Mouse (Mus musculus) thymus, postnatal 25 days (tissue): ENCODE measurements at regions not wholly inside any gene's neighbourhood (a gene's known extent, or its start where the extent isn't known, plus 50 kb on each side); places are given as distances from the start of the nearest gene placed in this dataset.
A peak's percentile ranks its signal among the peaks of the same experiment; 100 is the strongest.

ENCODE experiments used
- DNase-seq: peaks from one replicate; pipeline ENCODE4 v3.0.0; 2022

- DNase-seq: no peak
Measured at GRCm38 (mm10) chr5:111897568-111897967, 163.8 kb downstream of the Gm26897 start.

DNA sequence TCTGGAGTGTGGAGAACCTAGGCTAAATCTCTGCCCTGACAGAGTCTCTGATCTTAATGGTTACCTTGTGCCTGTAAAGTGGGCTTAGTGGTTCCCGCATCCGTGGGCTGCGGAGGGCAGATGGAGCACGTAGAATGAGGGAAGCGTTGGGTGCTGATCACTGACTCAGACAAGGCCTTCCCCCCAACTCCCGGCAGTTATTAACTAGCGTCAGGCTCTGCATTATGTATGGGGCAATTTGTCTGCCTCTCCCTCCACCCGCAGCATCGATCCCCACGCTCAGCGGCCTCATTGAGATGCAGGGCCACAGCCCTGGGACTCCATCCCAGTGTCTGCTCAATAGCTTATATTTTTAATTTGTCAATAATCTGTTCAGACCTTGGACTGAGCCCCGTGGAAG is 164.8 kb downstream of the Gm26897 start:
- DNase-seq: no peak

GRCm38 (mm10) chr5:111901197-111901596 is 167.5 kb downstream of the Gm26897 start:
- DNase-seq: no peak

DNA sequence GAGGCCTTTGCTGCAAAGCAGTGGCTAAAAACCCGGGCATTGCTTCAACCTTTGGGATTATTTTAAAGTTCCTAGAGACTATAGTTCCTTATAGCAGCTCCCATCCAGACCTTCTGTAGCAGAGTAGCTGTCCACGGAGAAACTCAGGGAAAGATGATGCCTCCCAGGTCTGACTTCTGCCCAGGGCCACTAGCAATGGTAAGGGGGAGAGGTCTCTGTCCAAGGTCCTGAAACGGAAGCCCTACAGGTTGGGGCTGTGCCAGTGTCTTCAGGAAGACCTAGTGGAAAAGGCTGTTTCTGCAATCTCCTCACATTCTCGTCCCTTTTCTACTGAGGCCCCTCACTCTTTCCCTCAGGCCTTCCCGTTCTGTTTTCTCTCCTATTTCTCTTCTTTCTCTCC is 168.0 kb downstream of the Gm26897 start:
- DNase-seq: peak; percentile 54

- no peak for DNase-seq
Measured at GRCm38 (mm10) chr5:111908085-111908484, 174.4 kb downstream of the Gm26897 start.

GRCm38 (mm10) chr5:111910514-111910913 is 176.8 kb downstream of the Gm26897 start:
- no peak for DNase-seq

DNA sequence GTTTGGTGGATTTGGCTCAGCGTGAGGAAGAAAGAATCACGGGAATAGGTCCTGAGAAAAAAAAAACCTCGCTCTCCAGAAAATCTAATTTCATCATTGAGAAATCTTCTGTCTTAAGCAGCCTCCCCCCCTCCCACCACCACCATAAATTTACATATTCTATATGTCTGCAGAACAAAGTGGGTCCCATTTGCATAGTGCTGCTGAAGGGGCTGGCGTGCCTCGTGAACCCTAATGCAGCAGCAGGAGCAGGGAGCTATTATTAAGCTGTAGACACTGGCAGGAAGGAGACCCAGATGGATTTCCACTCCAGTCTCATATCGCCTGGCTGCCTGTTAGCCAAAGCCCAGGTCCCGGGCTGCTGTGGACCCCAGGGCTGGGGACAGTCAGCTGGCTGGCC is 179.6 kb downstream of the Gm26897 start:
- DNase-seq: no peak

GRCm38 (mm10) chr5:111914296-111914695 is 180.6 kb downstream of the Gm26897 start:
- DNase-seq: no peak

- no peak for DNase-seq
Measured at GRCm38 (mm10) chr5:111917643-111918252, 184.0 kb downstream of the Gm26897 start.

DNA sequence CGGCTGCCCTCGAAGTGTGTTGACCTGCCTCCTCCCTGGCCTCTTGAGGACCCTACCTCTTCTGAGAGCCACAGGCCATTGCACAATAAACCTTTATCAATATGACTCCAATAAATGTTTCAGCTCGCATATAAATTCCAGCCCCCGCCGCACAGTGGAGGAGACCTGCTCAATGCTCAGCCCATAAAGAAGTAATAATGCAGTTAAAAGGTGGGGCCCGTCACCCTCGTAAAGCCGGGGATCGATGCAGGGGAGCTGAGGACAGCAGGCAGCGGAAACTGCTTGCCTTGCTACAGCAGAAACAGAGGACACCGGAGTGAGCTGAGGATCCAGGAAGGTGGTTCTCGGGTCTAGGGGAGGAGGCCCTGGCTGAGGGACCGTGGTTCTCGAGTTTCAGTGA is 185.2 kb downstream of the Gm26897 start:
- no peak for DNase-seq

DNA sequence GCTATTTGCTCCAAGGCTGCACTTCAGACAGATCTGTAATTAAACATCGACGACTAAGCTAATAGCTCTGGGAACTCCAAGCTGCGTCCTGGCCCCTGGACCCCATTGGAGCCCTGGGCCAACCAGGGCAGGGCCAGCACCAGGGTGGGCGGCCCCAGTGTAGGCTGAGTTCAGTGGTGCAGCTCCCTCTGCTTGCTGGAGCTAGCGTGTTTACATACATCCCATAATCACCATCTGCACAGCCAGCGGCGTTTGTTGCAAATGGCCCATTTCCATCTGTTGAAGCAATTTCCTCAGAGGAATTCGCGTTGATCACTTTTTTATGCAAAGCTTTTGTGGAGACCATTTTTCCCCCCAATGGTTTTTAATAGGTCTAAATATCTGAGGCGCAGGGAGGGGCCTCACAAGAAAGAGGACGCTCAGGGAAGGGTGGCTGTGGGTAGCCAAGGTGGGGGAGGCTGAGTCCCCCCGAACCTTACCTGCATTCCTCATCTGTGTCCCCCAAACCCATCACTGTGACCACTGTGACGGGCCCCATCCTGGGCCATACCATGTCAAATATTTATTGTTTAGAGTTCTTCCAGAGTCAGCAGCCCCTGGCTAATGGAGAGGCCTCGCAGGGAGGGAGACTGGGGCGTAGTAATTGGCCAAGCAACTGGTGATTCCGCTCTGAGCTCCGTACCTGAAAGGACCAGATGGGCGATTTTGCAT is 189.4 kb downstream of the Gm26897 start:
- no peak for DNase-seq

GRCm38 (mm10) chr5:111925757-111926156 is 192.0 kb downstream of the Gm26897 start:
- no peak for DNase-seq

DNA sequence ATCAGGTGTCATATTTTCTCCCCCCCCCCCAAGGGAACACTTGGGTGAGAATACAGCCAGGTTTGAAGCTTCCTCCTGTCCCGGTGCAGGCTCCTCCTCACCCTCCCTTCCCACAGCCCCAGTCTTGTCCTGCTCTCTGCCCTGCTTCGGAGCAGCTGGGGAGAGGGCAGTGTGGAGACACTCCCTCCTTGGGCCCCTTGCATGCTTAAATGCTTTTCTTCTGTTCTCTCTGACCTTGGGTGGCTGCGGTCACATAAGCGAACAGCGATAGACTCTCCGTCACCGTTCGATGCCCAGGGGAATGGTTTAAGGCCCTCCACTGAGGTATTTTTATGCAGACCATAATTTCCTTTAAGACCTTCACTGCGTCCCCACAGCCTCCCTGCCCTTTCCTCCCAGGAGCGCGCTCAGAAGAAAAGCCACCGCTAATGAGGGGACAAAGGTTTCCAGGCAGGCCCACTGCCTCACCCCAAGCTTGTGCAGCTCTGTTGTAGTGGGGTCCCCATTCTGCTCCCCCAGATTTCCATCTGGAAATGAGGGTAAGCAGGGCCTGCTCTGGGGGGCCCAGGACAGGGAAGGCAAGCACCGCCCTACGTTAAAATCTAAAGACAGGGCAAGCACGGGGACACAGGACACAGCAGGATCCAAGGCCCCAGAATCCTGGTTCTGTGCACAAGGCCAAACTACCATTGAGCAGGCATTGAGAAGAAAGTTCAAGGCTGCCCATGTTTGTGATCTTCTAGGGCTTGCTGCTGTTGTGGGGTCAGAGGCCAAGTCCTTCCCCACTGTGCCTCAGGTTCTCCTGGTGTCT is 195.7 kb downstream of the Gm26897 start:
- DNase-seq: no peak

GRCm38 (mm10) chr5:111929991-111930339 is 196.2 kb downstream of the Gm26897 start:
- DNase-seq: no peak

GRCm38 (mm10) chr5:111931733-111932132 is 198.0 kb downstream of the Gm26897 start:
- DNase-seq: peak; percentile 25

- no peak for DNase-seq
Measured at GRCm38 (mm10) chr5:111935381-111936134, 201.8 kb downstream of the Gm26897 start.

- no peak for DNase-seq
Measured at GRCm38 (mm10) chr5:111941831-111942230, 208.1 kb downstream of the Gm26897 start.

GRCm38 (mm10) chr5:111942792-111943191 is 209.1 kb downstream of the Gm26897 start:
- no peak for DNase-seq

- no peak for DNase-seq
Measured at GRCm38 (mm10) chr5:111943337-111944162, 209.8 kb downstream of the Gm26897 start.

DNA sequence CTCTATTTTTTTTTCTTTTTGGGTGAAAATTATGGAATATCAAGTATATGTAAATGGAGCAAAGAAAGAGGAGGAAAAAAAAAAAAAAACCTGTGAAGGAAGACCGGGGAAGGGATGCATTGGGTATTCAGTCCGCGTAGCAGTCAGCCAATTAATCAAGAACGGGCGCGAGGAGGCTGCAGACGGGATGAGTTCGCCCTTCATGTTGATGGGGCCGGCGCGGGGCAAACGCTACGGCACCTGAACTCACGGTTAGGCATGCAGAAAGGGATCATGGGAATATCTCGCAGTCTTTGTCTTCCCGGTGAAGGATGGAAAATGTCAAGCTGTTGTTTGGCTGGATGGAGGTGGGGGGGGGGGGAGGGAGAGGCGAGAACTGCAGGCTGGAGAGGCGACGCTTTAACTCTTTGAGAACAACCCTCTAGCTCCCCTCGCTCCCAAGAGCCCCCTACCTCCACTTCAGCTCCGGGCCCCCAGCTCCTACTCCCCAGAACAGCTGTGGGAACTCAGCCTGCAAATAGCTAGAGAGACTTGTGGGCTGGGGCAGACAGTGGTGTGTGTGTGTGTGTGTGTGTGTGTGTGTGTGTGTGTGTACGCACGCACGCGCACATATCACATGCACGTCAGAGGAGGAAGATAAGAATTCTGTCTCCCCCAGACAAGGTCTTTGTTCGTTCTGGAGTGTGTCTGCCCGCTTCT is 210.7 kb downstream of the Gm26897 start:
- DNase-seq: no peak

GRCm38 (mm10) chr5:111944972-111945285 is 211.2 kb downstream of the Gm26897 start:
- no peak for DNase-seq

DNA sequence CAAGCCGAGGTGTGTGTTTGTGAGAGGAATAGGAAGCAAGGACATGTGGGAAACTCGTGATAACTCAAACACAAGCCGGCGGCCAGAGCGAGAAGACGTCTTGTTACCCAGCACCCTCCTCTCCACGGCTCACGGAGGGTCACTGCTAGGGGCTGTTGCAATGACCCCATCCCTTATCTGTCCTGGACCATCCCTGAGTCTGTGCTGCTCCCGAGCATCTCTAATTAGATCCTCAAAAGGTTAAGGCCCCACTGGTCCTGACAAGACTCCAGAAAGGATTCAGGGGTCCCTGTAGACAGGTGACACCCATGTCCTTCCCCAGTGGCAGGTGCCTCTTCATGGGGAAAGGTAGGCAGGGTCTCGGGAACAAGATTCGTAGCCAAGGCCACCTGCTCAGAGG is 212.6 kb downstream of the Gm26897 start:
- no peak for DNase-seq
